Mouse (Mus musculus): ENCODE data around the gene Map3k11. TPM values are rescaled to one million over a fixed set of nuclear protein-coding genes. Genes with fewer than 3 reads are reported as not detected.
A peak's percentile ranks its signal among the peaks of the same experiment; 100 is the strongest.

Gene Map3k11
- polyA plus RNA-seq, 2 experiments: 20.7 to 30.1 TPM

- DNase-seq (ENCODE audit: low spot score) (no peak), ATAC-seq (ENCODE audit: low FRiP score, low read depth) (no peak)
- TF ChIP-seq POLR2A (IDR thresholded peaks at IDR 0.05; ENCODE audit: borderline replicate concordance, extremely low read depth, insufficient read depth, insufficient read length): no peak
- H3K4me2 ChIP-seq (replicated peaks; ENCODE audit: low read depth, low read length, severe bottlenecking): no peak overlapping the region
- no peak overlapping the region for H3K27ac ChIP-seq (replicated peaks; ENCODE audit: low read depth, low read length)
- H3K27me3 ChIP-seq (ENCODE audit: control insufficient read depth, insufficient read depth, low read length): peaks cover 18% of the 10 kb centered on the region; the same call in 1 of the 2 replicates
- H3K4me1 ChIP-seq (ENCODE audit: control insufficient read depth, insufficient read depth, low read length): peaks cover 22% of the 10 kb centered on the region
- peaks cover 43% of the 10 kb centered on the region for H3K36me3 ChIP-seq (ENCODE audit: control insufficient read depth, insufficient read depth, low read length)
- H3K9ac ChIP-seq (ENCODE audit: low read depth, low read length, severe bottlenecking): no peak overlapping the region
- no peaks in the 10 kb centered on the region for H3K9me3 ChIP-seq (ENCODE audit: control insufficient read depth, low read length)
- 83% methylated on average over 6 of the region's 6 CpGs for WGBS
- no peak overlapping the region for H3K4me3 ChIP-seq (replicated peaks; ENCODE audit: low read length)
Measured at GRCm38 (mm10) chr19:5652570-5652969, 36.0 kb upstream of the Map3k11 start.

GRCm38 (mm10) chr19:5653969-5654719 is 34.4 kb upstream of the Map3k11 start:
- no peaks in the 10 kb centered on the region for H3K9me3 ChIP-seq (ENCODE audit: control insufficient read depth, low read length)
- ATAC-seq (ENCODE audit: low FRiP score, low read depth): peak; percentile 60; the same call in 1 of the 2 replicates
- no peak for DNase-seq (ENCODE audit: low spot score)
- H3K4me3 ChIP-seq (replicated peaks; ENCODE audit: low read length): peak overlapping the region; percentile 42
- H3K4me1 ChIP-seq (ENCODE audit: control insufficient read depth, insufficient read depth, low read length): peaks cover 14% of the 10 kb centered on the region
- H3K27ac ChIP-seq (replicated peaks; ENCODE audit: low read depth, low read length): no peak overlapping the region
- peaks cover 18% of the 10 kb centered on the region; the same call in 1 of the 2 replicates for H3K27me3 ChIP-seq (ENCODE audit: control insufficient read depth, insufficient read depth, low read length)
- peak overlapping the region; percentile 52 for H3K9ac ChIP-seq (ENCODE audit: low read depth, low read length, severe bottlenecking)
- peak overlapping the region; percentile 79 for H3K4me2 ChIP-seq (replicated peaks; ENCODE audit: low read depth, low read length, severe bottlenecking)
- H3K36me3 ChIP-seq (ENCODE audit: control insufficient read depth, insufficient read depth, low read length): peaks cover 47% of the 10 kb centered on the region
- TF ChIP-seq POLR2A (IDR thresholded peaks at IDR 0.05; ENCODE audit: borderline replicate concordance, extremely low read depth, insufficient read depth, insufficient read length): no peak
- WGBS: 8% methylated on average over 55 of the region's 62 CpGs

GRCm38 (mm10) chr19:5654720-5655298 is 33.7 kb upstream of the Map3k11 start:
- H3K9me3 ChIP-seq (ENCODE audit: control insufficient read depth, low read length): no peaks in the 10 kb centered on the region
- peaks cover 14% of the 10 kb centered on the region for H3K4me1 ChIP-seq (ENCODE audit: control insufficient read depth, insufficient read depth, low read length)
- peaks cover 18% of the 10 kb centered on the region; the same call in 1 of the 2 replicates for H3K27me3 ChIP-seq (ENCODE audit: control insufficient read depth, insufficient read depth, low read length)
- no peak for TF ChIP-seq POLR2A (IDR thresholded peaks at IDR 0.05; ENCODE audit: borderline replicate concordance, extremely low read depth, insufficient read depth, insufficient read length)
- peak overlapping the region; percentile 42 for H3K4me3 ChIP-seq (replicated peaks; ENCODE audit: low read length)
- peaks cover 47% of the 10 kb centered on the region for H3K36me3 ChIP-seq (ENCODE audit: control insufficient read depth, insufficient read depth, low read length)
- peak overlapping the region; percentile 52 for H3K9ac ChIP-seq (ENCODE audit: low read depth, low read length, severe bottlenecking)
- H3K4me2 ChIP-seq (replicated peaks; ENCODE audit: low read depth, low read length, severe bottlenecking): peak overlapping the region; percentile 79
- no peak overlapping the region for H3K27ac ChIP-seq (replicated peaks; ENCODE audit: low read depth, low read length)
- 10% methylated on average over 43 of the region's 43 CpGs for WGBS
- DNase-seq (ENCODE audit: low spot score) (no peak), ATAC-seq (ENCODE audit: low FRiP score, low read depth) (no peak; the same call in 1 of the 2 replicates)

- Histone ChIP-seq H3K4me2 (replicated peaks; ENCODE audit: low read depth, low read length, severe bottlenecking) (peak overlapping the region; percentile 11), H3K27ac (replicated peaks; ENCODE audit: low read depth, low read length) (no peak overlapping the region)
Measured at GRCm38 (mm10) chr19:5660942-5661751, 27.4 kb upstream of the Map3k11 start.

GRCm38 (mm10) chr19:5662310-5662709 is 26.2 kb upstream of the Map3k11 start:
- peak overlapping the region; percentile 80 for H3K27ac ChIP-seq (replicated peaks; ENCODE audit: low read depth, low read length)
- DNase-seq (ENCODE audit: low spot score): no peak
- H3K4me2 ChIP-seq (replicated peaks; ENCODE audit: low read depth, low read length, severe bottlenecking): peak overlapping the region; percentile 50
- H3K4me1 ChIP-seq (ENCODE audit: control insufficient read depth, insufficient read depth, low read length): peaks cover 15% of the 10 kb centered on the region
- peak overlapping the region; percentile 54; the same call in 1 of the 2 replicates for H3K9ac ChIP-seq (ENCODE audit: low read depth, low read length, severe bottlenecking)
- H3K9me3 ChIP-seq (ENCODE audit: control insufficient read depth, low read length): no peaks in the 10 kb centered on the region
- no peaks in the 10 kb centered on the region for H3K27me3 ChIP-seq (ENCODE audit: control insufficient read depth, insufficient read depth, low read length)
- no peak for TF ChIP-seq POLR2A (IDR thresholded peaks at IDR 0.05; ENCODE audit: borderline replicate concordance, extremely low read depth, insufficient read depth, insufficient read length)
- no peak for ATAC-seq (ENCODE audit: low FRiP score, low read depth)
- 60% methylated on average over 8 of the region's 8 CpGs for WGBS
- H3K4me3 ChIP-seq (replicated peaks; ENCODE audit: low read length): peak overlapping the region; percentile 46
- H3K36me3 ChIP-seq (ENCODE audit: control insufficient read depth, insufficient read depth, low read length): peaks cover 49% of the 10 kb centered on the region

More at GRCm38 (mm10) chr19:5660942-5661751, 27.4 kb upstream of the Map3k11 start:
- Histone ChIP-seq H3K4me3 (replicated peaks; ENCODE audit: low read length) (no peak overlapping the region), H3K9ac (ENCODE audit: low read depth, low read length, severe bottlenecking) (0 out of 2 replicates have a peak overlapping the region, but pooled peaks have one; percentile 21), H3K4me1 (ENCODE audit: control insufficient read depth, insufficient read depth, low read length) (peaks cover 15% of the 10 kb centered on the region), H3K36me3 (ENCODE audit: control insufficient read depth, insufficient read depth, low read length) (peaks cover 42% of the 10 kb centered on the region), H3K9me3 (ENCODE audit: control insufficient read depth, low read length) (no peaks in the 10 kb centered on the region), H3K27me3 (ENCODE audit: control insufficient read depth, insufficient read depth, low read length) (no peaks in the 10 kb centered on the region)
- no peak for ATAC-seq (ENCODE audit: low FRiP score, low read depth)
- no peak for TF ChIP-seq POLR2A (IDR thresholded peaks at IDR 0.05; ENCODE audit: borderline replicate concordance, extremely low read depth, insufficient read depth, insufficient read length)
- WGBS: 86% methylated on average over 16 of the region's 16 CpGs
- no peak for DNase-seq (ENCODE audit: low spot score)

Data from limb, embryonic 14.5 days (tissue).